Mouse (Mus musculus): ENCODE data around the gene Ank3.

DNA sequence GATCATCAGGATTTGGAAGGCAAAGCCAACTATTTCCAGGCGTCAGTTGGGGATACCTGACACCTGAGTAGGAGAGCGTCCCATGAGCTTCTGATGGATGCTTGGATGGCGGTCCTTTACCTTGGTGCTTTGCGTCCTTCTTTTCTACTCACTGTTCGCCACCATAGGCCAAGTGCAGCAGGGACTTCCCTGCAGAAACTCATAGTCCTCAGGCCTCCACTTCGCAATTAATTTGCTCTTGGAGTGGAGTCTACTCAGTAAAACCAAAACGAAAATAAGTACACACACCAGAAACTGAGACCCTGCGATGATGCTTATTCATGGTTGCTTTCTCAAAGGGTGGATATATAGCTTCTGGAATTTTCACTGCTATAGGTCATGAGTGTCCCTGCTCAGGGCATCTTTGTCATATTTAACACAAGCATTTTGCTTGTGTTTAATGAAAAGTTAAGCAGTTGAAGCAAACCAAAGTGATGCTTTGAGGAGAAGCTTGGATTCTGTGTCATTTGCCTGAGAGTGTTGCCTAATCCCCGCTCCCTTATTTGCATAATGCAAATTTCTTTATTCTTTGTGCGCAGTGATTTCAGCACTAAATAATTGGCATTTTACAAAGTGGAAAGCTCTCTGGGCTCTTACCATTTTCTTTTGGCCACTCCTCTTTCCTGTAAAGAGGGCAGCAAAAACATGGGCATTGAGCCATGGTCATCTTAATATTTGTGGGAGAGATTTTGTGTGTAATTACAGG lies 145.5 kb downstream of the Ank3 start:
- TF ChIP-seq POLR2A (IDR thresholded peaks at IDR 0.05; ENCODE audit: borderline replicate concordance, control insufficient read depth, low read depth, low read length) (no peak), CTCF (IDR thresholded peaks at IDR 0.05; ENCODE audit: control insufficient read depth, insufficient read depth, low read length) (no peak)
